Mouse (Mus musculus) ovary, adult 18-20 months (tissue): Measurements from ENCODE around the gene Zfp949.

ENCODE experiments used
- DNase-seq: peaks from one replicate; pipeline ENCODE4 v3.0.0; 2022; ENCODE audit warnings: low spot score, mixed read lengths

Zfp949 gene

DNA sequence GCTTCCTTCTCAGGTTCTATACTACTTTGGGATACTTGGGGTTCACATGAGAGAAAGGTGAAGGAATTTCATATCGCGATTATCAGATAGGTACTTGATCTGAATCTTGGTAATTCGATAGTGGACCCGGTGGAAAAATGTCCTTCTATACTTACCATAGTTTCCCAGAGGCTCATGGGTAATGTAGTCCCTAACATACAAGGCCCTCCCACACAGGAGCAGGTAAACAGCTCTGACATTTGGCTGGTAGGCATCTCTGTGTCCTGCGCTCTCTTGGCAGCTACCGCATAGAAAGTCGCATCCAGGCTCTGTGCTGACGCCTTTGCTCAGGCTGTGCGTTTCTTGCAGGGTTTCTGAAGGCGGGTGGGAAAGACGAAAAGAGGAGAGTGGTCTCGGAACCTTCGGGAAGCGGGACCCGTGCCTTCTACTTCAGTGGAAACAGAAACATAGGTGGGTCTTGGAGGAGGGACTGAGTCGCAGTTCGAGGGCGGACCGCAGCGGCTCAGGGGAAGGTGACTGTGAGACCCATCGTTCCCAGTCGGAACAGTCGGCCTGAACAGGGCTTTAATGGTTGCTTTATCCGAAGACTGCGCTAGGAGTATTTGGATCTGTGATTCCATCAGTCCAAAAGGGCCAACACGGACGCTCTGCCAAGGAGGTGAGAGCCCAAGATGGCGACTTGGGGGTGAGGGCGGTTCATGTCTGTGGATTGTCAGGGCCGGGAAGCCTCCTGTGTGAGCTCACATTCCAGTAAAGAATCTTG lies at the start of gene Zfp949:
TSS of gene Zfp949 (plus strand) at position 170 of the 763 bp plus-strand sequence.
- peak; percentile 40 for DNase-seq

DNA sequence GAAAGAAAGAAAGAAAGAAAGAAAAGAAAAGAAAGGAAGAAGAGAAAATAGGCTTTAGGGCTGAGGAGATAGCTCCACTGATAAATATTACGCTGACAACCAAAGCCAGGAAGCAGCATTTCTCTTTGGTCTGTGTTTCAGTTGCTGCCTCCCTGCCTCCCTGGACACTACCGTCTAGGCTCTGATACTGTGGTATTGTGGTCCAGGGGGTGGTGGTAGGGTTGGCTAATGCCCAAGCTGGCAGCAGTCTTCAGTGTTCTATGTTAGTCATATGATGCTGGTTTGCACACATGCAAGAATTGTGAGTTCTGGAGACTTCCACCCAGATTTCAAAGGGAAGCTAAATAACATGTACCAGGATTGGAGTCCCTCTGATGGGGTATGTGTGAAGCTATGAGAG lies 47.7 kb upstream of the Zfp949 start:
- DNase-seq, result no peak

DNA sequence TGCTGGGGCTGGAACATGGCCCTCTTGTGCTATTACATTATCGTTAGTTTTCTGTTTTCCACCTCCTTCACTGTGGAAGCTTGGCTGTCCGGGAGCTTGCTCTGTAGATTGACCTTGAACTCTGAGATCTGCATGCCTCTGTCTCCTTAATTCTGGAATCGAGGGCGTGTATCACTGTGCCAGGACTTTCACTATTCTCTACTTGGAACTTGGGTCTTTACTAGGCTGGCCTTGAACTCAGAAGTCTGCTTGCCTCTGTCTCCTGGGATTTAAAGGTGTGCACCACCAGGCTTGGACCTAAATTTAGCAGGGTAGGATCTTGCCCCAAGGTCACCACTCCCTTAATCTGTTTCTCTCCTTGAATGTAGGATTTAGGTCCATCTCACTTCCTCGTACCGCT lies 46.0 kb upstream of the Zfp949 start:
- no peak for DNase-seq

DNA sequence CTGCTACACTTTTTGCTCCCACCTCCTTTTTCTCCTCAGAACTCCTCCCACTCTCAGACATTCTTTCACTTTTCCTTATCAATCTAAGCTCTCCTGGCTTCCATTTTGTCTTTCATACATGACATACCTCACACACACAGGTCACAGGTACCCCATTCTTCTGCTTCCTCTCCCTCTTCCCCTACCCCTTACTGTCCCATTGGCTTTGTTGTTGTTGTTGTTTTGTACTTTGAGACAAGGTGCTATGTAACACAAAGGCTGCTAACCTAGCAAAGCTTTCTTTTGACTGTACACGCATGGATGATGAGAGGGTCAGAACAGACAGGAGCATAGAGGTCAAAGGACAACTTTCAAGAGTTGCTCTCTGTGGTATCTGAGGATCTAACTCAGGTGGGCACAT lies 32.3 kb upstream of the Zfp949 start:
- DNase-seq, result no peak

DNA sequence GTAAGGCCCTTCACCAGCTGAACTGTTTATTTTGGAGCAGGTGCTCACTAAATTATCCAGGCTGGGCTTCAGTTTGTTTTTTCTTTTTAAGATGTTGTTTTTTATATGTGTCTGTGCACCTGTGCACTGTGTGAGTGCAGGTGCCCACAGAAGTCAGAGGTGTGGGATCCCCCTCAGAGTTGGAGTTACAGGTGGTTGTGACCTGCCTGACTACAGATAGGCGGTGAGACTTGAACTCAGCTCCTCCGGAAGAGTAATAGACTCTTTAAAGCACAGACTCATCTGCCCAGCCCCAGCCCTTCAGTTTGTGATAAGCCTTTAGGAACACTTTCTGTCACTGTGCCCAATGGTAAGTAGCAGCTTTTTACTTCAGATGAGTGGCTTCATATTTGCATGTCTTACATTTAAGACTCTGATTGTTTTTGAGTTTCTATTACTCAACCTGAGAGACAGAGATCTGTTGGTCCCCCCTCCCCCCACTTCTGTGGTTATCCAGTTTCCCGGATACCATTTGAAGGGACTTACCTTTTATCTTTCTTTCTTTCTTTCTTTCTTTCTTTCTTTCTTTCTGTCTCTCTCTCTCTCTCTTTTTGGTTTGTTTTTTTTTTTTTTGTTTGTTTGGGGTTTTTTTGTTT lies 31.3 kb upstream of the Zfp949 start:
- DNase-seq, result no peak

DNA sequence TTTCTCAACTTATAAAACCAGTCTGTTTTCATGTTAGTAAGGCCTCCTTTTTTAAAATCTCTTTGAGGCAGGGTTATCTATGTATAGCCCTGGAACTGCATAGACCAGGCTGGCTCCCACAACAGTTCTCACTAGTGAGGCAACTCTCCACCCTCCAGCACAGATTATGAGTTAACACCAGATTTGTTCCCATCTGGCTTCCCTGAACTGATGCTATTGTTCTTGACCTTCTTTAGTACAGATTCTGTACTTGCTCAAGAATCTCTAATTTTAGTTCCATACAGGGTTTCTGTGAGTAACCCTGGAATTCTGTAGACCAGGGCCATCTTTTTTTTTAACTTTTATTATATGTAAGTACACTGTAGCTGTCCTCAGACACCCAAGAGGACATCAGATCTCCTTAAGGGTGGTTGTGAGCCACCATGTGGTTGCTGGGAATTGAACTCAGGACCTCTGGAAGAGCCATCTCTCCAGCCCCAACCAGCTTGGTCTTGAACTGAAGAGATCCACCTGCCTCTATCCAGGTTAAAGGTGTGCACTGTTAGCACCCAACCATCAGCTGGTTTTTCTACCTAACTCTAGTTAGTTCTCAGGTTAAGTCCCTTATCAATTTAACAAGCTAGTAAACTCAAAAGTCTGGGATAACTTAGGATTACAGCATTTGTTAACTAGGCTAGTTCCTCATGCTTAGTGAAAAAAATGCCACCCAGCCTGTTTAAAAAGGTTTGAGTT lies 28.3 kb upstream of the Zfp949 start:
- DNase-seq, result no peak

DNA sequence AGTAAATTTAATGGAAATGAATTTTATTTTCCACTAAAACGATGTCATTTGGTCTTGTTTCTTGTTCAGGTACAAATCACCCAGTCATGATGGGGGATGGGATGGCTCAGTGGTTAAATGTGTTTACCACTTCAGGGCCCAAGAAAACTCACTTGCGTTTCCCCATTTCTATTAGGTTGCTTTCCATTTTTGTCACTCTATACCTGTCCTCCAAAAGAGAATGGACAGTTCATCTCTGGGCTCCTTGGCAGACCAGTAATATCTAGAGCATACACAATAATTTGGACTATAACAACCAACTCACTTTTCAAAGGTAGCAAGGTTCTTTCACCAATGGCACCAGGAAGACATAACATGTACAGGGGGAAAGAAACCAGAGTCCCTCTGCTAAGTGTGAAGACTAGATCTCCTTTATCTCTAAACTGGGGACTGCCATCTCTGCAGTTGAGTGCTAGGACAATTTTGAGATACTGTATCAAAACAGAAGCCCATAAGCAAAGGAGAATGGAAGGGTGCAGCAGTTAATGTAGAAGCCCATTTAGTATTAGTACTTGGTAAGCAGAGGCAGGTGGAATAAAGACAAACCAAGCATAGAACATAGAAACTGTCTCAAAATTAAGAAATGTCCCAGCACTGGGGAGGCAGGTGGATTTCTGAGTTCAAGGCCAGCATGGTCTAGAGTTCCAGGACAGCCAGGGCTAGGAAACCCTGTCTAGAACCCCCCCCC lies 27.5 kb upstream of the Zfp949 start:
- no peak for DNase-seq

DNA sequence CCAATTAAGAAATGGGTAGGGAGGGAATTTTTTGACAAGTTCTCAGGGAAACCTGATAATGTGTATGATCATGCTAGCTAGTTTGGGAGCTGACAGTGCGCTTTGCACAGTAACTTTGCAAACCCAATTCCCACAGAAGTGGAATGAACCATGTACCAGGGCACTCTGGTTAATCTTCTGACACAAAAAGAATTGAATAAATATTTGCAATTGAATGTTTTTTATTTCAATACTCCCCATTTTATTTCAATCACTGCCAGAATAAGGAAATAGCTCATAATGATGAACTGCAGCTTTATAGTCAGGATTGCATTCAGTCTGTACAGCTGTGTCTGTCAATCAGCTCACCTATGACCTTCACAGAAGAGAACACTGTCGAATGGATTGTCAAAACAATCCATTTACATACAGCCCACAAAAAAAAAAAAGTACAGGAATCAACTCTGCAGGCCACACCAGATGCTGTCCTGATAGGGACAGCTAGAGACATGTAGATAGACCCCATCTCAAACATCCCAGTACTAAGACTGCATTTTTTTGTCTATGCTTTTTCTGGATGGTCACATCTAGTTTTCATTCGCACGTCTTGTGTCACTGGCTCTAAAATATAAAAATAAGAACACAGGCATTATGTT lies 26.9 kb upstream of the Zfp949 start:
- no peak for DNase-seq

DNA sequence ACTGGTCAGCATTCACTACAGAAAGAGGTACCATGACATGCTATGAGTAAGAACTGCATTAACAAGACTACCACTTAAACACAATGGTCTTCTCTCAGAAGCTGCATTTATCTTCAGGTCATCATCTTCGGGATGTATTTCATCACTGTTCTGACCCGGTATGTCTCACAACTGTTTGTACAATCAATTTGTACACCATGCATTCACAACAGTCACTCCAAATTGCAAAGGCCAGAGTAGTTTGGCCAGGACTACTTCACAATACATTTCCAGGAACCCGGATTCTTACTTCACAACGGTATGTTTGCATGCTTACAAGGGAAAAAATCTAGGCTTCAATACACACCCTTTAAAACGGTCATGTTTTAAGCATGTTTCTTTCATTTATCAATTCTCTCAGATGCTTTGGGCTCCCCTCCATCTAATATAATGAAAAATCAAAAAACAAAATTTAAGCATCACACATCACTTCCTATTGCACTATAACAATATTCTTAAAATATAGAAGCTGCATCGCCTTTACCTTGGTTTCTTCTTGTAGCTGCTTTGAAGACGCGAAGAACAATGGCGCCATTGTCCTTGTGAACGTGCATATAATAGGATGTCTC lies 25.8 kb upstream of the Zfp949 start:
- no peak for DNase-seq

DNA sequence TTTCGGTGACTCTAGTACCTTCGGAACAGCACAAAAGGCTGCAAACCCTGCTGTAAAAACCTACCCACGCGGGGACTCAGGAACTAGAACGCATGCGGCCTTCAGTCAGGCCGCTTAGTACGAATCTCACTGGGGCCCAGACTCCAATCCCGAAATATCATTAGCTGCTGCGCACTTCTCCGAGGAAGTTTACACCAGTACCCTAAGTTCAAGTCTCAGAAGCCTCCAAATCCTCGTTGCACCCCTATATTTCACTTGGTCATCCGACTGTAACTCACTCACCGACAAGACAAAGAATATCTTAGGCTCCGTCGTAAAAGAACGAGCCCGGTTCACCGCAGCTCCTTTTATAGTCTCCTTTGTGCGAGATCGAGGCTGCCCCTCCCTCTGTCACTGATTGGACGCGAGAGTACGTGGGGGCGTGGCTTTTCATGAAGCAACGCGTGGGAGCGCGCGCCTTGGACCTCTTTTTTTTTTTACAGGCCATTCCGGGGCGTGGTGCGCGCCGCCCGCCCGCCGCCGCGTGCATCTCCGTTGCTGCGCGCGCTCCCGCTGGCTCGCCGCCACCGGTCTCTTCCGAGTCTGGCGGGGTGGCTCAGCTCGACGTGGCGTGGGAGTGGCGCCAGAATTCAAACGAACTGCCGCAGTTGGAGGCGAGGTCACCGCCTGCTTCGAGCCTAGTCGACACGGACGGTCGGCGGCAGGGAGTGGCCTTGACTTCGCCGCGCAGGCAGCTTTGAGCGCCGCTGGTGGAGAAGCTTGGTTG lies 25.1 kb upstream of the Zfp949 start:
- DNase-seq, result peak; percentile 95

DNA sequence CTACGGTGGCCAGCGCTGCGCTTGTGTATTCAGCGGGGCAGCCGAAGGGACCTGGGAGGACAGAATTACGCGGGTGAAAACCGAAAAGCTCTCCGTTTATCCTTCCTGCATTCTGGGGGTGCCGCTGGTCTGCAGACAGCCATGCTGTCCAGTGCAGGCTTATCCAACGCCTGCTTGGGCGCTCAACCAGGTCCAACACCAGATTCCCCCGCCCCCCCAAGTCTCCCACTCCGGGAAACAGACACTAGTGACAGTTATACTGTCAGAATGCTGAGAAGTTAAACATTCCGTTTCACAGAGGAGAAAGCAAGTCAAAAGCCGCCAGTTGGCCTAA lies 24.5 kb upstream of the Zfp949 start:
- DNase-seq, result no peak

DNA sequence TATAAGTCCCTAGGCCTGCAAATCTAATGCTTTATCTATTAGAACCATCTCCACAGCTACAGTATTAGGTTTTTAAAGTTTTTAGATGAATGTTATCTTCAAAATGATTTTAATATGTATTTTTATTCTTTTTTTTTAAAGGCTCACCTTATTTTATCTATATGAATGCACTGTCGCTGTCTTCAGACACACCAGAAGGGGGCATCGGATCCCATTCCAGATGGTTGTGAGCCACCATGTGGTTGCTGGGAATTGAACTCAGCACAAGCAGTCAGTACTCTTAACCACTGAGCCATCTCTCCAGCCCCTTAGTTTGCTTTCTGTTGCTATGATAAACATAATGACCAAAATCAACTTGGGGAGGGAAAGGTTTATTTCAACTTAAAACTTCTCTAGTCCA lies 23.5 kb upstream of the Zfp949 start:
- DNase-seq, result no peak

DNA sequence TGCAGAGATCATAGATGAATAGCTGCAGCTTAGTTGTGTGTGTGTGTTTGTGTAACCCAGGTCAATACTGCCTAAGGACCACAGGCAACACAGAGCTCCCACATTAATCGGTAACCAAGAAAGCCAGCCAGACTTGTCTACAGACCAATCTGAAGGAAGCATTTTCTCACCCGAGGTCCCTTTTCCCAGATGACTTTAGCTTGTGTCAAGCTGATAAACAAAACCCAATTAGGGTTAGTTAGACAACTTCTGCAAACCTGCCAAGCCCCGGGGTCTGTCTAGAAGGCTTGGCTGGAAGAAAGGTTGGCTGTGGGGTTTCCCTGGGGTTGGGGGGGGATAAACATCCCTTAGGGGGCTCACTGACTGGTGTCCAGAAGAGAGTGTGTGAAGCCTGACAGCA lies 23.0 kb upstream of the Zfp949 start:
- no peak for DNase-seq

DNA sequence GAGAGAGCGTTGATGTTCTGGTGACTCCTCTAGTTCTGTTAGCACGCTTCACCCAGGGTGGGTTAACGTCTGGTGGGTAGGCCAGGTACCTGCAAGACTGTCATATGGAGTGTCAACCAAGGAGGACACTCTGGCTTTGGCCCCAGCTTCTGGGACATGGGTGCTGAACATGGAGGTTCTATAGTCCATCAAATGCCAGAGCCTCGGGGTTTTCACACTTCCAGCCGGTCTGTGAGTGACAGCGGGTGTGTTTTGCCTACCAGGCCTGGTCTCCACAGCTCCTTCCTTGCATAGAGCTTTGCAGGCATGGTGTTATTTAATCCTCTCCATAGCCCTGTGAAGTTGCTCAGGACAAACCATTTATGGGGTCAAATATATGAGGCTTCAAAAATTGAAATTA lies 22.5 kb upstream of the Zfp949 start:
- no peak for DNase-seq

DNA sequence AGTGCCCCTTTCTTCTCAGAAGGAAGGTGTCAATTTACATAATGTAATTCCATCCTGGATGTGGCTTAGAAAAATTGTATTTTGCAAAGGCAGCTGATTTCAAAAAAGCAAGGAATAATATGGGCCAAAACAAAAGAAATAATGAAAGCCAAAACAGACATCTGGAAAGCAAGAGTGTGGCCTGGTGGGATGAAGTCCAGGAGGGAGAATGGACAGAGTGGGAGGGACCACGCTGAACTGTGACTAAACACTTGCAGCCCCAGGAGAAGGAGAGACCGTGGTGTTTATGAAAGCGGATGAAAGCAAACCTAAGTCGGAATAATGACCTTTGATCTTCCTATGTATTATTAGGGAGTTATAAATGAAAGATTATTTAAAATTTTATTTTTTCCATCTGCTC lies 19.9 kb upstream of the Zfp949 start:
- DNase-seq, result no peak

DNA sequence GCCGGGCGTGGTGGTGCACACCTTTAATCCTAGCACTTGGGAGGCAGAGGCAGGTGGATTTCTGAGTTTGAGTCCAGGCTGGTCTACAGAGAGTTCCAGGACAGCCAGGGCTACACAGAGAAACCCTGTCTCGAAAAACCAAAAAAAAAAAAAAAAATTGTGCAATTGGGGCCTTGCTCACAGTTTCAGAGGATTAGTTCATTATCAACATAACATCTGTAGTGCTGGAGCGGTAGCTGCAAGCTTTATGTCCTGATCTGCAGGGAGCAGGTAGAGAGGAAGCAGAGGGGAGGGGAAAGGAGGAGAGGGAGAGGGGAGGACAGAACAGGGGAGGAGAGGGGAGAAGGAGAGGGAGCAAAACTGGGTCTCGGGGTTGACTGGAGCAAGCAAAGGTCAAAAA lies 19.1 kb upstream of the Zfp949 start:
- DNase-seq, result no peak

DNA sequence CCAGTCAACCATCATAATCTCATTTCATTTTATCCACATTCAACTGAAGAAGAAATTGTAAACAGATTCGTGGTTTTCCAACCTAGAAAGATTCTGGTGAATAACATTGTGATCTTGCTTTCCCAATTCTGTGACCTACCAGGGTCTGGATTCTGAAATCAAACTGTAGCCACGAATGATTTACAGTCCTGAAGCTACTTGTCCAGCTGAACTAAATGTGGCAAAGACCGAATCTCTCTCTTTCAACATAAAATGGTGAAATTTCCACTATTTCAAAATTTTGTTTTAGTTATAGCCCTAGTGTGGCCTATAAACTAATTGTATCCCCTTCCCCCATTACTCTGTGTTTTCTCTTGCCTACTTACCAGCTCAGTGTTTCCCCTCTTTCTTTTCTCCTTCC lies 18.2 kb upstream of the Zfp949 start:
- no peak for DNase-seq

DNA sequence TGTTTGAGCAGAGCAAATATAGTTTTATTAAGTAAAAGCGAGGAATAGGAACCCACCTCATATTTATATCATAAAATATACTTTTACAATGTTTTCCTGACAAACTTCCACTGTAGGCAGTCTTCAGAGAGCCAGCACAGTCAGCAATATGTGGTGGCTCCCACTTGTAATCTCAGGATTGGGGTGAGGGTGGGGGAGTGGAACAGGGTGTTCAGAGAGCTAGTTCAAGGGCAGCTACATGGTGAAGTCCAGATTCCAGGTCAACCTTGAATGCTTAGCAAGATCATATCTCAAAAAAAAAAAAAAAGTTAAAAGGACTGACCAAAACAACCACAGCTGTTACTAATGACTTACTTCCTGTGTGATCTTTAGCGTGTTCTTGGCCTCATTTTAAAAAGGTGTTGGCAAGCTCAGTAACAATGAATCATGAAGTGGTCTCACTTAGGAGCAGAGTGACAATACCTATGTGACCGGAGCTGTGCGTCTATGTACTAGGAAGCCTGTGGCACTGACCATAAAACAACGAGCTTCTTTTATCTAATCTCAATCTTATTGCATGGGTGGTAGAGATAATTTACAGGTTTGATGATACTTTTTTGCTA lies 17.7 kb upstream of the Zfp949 start:
- peak; percentile 51 for DNase-seq

DNA sequence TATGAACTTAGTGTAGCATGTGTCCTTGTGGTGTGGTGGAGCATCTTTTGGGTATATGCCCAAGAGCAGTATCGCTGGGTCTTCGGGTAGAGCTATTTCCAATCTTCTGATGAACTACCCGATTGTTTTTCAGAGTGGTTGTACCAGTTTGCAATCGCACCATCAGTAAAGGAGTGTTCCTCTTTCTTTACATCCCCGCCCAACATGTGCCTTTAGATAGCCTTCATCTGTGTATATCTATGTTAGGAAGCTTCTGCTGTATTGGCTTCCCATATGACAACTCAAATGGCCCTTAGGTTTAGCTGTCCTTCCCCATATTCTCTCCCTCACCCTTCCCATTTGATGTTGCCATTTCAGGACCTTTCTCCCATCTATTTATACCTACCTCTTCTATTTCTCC lies 13.7 kb upstream of the Zfp949 start:
- no peak for DNase-seq

DNA sequence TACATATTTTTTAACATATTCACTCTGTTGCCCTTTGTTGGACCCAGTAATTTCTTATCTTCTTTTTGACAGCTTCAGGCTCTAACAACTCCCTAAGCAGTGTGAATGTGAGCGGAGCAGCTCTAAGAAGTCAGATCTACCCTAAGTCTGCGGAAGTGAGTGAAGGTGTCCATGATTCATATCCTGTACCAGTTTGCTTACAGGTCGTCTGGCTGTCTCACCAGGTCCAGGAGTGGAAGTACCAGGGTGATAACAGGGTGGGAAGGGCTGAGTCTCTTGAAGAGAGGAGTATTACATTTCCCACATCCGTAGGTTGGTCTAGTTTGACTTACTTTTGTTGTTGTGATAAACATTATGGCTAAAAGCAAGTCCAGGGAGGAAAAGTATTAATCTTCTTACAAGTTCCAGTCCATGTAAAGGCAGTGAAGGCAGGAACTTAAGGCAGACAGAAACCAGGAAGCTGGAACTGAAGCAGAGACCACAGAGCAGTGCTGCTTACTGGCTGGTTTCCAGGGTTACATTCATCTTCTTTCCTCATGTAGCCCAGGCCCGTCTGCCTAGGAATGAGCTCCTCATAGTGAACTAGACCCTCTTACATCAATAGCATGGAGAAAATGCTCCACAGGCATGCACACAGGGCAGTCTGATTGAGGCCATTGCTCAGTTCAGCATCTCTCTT lies 8.1 kb upstream of the Zfp949 start:
- DNase-seq, result no peak
